Mouse (Mus musculus) urinary bladder, postnatal 14 days (tissue): ENCODE data around the gene Fblim1.

Source experiments
- DNase-seq: peaks from one replicate; pipeline ENCODE4 v3.0.0; 2021; ENCODE audit warnings: low spot score

Gene Fblim1

DNA sequence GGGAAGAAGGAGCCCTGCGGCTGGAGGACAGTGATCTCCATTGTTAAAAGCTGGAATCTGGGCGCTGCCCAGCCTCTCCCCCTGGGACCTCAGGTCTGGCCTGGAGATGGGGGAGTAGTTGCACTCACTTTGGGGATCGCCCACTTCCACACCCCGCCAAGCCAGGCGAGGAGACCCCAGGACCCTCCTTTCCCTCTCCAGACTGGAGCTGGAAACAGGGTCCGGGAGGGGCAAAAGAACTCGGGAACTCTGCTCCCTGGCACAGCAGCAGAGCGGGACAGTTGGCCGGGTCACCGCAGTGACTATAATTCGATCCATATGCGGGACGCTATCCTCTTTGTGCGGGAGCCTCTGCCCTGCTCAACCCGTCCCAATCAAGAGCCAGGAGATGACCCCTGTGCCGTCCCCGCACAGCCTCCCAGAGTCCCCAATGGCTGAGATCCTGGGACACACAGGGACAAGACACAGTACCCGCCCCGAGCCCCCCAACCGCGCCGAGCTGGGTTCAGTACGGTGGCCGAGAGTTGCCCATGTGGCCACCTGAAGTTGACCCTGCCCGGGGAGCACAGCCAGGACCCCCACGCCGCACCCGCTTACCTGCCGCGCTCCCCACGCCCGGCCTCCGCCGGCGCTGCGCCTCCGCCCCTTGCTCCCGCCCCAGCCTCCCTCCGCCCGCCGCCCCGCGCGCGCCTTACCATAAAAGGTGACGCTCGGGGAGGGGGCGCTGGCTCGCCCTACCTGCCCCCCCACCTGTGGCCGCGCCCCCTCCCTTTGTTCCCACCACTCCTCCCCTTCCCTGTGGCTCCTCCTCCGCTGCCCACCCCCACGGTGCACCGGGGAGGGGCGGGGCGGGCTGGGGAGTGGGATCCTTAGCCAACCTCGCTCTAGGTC, 6.4 kb downstream of the Fblim1 start:
- DNase-seq, result no peak

- no peak for DNase-seq
Measured at GRCm38 (mm10) chr4:141598894-141599250, 7.0 kb downstream of the Fblim1 start.

GRCm38 (mm10) chr4:141598199-141598893, 7.5 kb downstream of the Fblim1 start:
- DNase-seq, result no peak

DNA sequence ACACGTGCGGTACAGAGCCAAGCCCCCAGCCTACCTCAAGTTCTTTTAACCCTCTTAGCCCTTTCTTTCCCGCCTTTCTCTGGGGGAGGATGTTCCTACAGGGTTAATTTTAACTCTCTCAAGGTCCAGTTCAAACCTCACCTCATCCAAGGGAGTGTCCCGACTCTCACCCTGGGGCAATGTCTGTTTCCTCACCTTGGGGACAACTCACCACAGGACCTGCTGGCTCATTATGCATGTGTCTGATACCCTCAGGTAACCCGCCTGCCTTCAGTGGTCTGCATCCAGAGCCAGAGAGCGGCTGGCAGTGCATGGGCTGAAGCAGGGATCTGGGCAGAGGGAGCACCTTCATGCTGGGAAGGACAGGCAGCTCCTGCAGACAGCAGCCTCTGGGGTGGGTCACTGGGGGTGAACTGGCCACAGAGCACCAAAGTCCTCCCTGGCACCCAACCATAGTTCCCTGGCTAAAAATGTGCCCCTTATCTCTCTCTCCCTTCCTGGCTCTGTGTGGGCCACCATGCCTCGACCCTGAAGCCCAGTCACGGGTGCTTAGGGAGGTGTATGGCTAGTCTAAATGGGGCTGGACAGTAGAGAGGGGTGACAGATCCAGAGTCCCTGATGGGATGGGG, 9.1 kb downstream of the Fblim1 start:
- DNase-seq, result no peak

- no peak for DNase-seq
Measured at GRCm38 (mm10) chr4:141595605-141596268, 10.2 kb downstream of the Fblim1 start.

GRCm38 (mm10) chr4:141595138-141595537, 10.8 kb downstream of the Fblim1 start:
- no peak for DNase-seq

- no peak for DNase-seq
Measured at GRCm38 (mm10) chr4:141591547-141591946, 14.3 kb downstream of the Fblim1 start.

DNA sequence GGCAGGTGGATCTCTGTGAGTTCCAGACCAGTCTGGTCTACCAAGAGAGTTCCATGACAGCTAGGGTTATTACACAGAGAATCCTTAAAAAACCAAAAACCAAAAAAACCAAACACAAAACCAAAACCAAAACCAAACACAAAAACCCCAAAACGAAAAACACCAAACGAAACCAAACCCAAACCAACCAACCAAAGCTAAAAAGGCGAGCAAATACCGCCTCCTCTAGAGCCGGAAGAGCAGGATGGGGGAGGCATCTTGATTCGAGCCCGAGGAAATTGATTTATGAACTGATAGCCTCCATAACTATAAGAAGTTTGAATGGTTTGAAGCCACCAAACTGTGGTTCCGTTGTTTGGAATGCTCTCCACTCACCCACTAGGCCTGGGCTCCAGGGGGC, 22.0 kb downstream of the Fblim1 start:
- no peak for DNase-seq

DNA sequence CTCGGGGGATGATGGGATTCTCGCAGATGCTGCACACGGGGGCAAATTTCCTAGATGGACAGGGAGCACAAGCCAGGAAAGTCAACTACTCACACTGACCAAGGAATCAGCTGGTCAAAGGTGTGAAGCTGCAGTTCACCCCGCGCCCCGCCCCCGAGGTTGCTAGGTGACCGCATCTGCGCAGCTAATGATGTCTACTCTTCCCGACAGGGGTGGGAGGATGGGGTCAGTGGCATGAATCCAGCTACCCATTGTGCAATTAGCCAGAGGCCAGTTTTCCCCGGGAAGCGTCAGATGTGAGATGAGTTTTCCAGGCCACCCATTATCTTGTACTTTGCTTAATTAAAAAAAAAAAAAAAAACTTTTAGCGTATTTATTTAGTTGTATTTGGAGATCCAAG, 24.8 kb downstream of the Fblim1 start:
- DNase-seq, result no peak

GRCm38 (mm10) chr4:141578833-141579232, 27.1 kb downstream of the Fblim1 start:
- no peak for DNase-seq

DNA sequence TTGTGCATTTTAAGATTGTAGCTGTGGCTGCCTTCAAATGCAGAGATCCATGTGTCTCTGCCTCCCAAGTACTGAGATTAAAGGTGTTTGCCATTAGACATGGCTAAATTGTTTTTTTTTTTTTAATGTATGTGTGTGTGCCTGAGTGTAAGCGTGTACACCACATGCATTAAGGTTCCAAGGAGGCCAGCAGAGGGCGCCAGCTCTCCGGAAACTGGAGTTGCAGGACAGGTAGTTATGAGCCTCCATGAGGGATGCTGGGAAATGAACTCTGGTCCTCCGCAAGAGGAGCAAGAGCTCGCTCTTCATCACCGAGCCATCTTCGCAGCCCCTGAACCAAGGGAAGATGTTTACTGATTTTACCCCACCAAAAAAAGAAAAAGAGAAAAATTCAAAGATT, 29.0 kb downstream of the Fblim1 start:
- no peak for DNase-seq

DNA sequence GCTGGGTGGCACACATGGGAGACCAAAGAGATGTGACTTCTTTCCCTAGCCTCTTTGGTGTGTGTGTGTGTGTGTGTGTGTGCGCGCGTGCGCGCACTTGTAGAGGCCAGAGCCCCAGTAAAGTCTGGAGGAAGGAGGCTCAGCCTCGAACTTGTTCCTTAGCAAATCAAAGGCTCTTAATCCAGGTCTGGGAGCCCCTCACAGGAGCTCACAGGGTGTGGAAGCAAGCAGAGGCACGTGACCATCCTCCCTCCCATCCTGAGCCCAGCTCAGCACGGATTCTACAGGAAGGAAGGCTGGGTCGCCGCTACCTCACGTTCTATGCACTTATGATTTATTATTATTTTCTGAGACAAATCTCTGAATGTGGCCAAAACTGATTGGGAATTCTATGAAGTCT, 29.5 kb downstream of the Fblim1 start:
- no peak for DNase-seq

DNA sequence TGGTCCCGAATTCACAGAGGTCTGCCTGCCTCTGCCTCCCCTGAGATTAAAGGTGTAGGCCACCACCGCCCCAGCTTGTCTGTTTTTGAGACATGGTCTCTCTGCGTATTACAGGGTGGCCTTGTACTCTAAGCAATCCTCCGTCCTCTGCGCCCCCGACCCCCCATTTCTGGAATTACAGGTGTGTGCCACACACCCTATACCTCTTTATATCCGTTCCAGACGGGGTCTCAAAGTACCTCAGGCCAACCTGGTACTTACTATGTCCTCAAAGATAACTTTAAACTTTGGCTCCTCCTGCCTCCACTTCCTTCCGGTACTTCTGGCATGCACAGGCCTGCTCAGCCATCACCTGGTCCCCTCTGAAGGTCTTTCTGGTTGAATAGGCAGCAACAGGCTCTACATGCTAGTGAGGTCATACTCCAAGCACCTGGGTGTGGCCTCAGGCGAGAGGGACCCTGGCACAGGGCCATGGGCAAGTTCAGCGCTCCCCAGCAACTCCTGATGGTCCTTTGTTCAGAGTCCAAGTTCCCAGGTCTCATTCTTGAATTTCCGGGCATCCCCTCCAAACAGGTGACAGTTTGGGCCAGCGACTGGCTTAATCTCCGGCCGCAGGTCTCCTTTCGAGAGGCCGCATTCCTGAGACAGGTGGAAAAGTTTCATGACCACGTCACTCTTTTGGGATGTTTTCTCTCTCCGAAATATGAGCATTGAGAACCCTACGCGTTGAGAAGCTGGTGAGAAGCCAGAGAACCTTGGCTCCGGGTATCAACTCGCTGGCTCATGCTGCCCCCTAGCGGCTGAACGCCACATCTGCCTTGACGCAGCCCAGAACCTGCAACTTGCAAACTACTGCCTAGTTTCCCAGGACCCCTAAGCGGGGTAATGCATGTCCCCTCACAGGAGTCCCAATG, 30.9 kb downstream of the Fblim1 start:
- DNase-seq, result peak; percentile 90

GRCm38 (mm10) chr4:141573359-141573966, 32.4 kb downstream of the Fblim1 start:
- peak; percentile 78 for DNase-seq

- no peak for DNase-seq
Measured at GRCm38 (mm10) chr4:141572668-141573358, 33.1 kb downstream of the Fblim1 start.

DNA sequence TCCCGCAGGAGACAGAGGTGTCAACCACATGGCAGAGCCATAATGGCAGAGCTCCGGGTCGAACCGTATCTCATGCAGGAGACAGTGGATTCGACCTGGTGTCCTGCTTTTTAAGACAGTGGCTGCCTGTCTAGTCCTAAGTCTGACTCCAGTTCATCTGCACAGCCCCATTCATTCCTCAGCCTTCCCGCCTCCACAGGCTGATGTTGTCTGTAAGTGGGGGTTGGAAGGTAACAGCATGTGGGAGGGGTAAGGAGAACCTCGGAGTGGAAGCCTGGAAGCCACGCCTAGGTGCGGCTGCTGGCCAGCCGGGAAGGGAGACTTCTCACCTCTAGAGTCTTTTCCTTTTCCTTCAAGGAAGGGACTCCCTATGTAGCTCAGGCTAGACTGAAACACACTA, 34.0 kb downstream of the Fblim1 start:
- DNase-seq, result no peak

DNA sequence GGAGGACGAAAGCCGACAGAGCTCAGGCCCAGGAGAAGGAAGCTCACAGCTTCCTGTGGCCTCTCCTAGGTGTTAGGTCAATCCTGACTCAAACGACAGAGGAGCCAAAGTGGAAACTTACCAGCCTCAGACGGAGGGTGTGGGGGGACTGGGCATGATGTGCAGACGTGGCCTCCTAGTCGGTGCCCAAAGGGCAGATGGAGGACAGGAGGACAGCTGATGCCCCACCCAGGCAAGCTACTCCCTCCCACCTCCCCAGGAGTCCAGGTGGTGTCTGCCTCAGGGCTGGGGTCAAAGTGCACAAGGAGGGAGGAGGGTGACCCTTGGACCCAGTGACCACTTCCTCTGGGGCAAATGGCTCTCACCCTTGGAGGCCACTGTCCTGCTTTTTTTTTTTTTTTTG, 34.6 kb downstream of the Fblim1 start:
- DNase-seq, result no peak

DNA sequence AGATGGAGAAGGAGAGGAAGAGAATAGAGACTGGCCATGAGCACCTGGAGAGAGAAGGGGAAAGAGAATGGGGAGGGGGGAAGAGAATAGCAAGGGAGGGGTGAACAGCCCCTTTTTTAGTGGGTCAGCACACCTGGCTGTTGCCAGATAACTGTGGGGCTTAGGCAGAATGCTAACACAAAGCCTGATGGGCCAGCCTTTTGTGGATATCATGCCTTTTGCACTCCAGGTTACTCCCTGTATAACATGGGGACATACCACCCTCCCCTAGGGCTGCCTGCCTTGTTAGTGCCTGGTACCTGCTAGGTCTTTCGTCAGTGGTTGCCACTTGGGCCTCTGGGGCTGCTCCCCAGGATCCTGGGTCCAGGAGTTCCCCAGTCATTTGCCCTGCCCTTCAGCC, 35.1 kb downstream of the Fblim1 start:
- DNase-seq, result no peak

- peak; percentile 47 for DNase-seq
Measured at GRCm38 (mm10) chr4:141570004-141570403, 35.9 kb downstream of the Fblim1 start.

DNA sequence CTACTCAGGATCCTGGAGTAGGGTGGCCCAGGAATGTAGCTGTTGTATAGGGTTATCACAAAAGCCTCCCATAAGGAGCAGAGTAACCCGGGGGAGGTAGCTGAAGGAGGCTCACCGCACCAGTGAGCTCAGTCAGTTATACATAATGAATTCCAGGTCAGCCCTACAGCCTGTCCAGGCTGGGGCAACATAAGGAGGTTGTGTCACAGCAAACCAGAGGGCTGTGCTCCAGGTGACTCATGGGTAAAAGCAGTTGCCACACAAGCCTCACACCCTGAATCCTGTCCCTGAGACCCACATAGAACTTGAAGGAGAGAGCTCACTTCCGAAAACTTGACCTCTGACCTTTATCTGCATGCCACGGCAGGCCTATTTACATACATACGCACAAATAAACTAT, 36.9 kb downstream of the Fblim1 start:
- DNase-seq, result no peak
